Mouse (Mus musculus): ENCODE data around the gene Foxf1. TPM values are rescaled to one million over a fixed set of nuclear protein-coding genes. Genes with fewer than 3 reads are reported as not detected.

Gene Foxf1
- polyA plus RNA-seq, 1 experiment from 2014 or later, result 1.7 TPM

DNA sequence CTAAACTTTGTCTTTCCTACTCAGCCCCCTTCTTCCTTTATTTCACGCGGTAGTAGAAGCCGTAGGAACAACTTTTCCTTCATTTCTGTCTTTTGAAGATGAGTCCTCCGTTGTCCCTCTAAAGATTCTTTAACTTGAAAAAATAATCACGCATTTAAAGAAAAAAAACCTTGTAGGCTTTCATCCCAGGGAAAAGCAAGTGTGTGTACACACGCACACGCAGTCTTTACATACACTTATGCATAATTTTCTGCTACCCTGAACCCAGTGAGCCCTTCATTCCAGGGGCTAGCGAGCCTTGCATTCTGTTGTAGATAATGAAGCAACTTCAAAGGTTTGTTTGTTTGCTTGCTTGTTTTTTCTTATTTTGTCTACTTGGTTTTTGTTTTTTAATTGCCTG is 4.1 kb downstream of the Foxf1 start:
- Histone ChIP-seq H3K9ac (no peak overlapping the region), H3K27me3 (ENCODE audit: control insufficient read depth, insufficient read depth, low read length) (peaks cover 99% of the 10 kb centered on the region), H3K4me1 (replicated peaks; ENCODE audit: control insufficient read depth, insufficient read depth, low read length) (peaks cover 14% of the 10 kb centered on the region; the same call in 1 of the 2 replicates), H3K4me2 (replicated peaks) (no peak overlapping the region), H3K9me3 (ENCODE audit: control insufficient read depth, low read length) (no peaks in the 10 kb centered on the region), H3K4me3 (replicated peaks; ENCODE audit: low read length) (no peak overlapping the region), H3K36me3 (replicated peaks; ENCODE audit: control insufficient read depth, insufficient read depth) (no peaks in the 10 kb centered on the region), H3K27ac (no peak overlapping the region)
- WGBS, result 3% methylated on average over 8 of the region's 8 CpGs
- ATAC-seq (ENCODE audit: low FRiP score), result no peak
- no peak for DNase-seq (ENCODE audit: low spot score)

DNA sequence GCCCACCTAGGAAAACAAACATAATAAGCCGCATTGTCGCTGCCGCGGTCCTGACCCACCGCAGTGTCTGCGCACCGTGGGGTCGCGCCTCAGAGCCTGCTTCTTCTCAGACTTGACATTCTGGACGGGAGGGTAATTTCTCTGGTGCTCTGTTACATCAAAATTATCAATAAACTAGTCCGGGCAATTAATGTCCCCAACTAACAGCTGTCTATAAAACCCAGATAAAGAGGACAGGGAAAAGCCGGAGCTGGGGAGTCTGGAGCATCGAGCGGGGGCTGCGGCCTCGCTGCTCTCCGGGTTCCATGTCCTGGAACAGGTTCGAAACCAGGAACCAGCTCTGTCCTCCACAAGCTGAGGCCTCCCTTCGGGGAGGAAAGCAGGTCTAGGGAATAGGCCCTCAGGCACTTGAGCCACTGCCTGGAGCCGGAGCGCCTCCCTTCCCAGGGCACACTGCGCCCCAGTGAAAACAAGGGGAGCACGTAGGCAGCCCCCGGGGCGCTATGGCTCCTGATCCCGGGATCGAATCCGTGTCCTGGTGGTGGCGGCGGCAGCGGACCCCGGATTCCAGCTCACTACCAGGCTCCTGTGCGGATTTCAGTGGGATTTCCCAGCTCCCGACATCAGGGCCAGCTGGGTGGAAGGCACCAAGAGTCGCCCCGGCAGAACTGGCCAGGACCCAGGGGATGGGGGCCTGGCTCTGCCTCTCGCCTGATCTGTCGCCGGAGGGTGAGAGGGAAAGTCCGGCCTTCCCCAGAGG is 4.9 kb downstream of the Foxf1 start:
- Histone ChIP-seq H3K4me2 (replicated peaks) (no peak overlapping the region), H3K27ac (no peak overlapping the region), H3K9me3 (ENCODE audit: control insufficient read depth, low read length) (no peaks in the 10 kb centered on the region), H3K27me3 (ENCODE audit: control insufficient read depth, insufficient read depth, low read length) (peaks cover 99% of the 10 kb centered on the region), H3K4me1 (replicated peaks; ENCODE audit: control insufficient read depth, insufficient read depth, low read length) (peaks cover 7% of the 10 kb centered on the region; the same call in 1 of the 2 replicates), H3K9ac (no peak overlapping the region), H3K36me3 (replicated peaks; ENCODE audit: control insufficient read depth, insufficient read depth) (no peaks in the 10 kb centered on the region), H3K4me3 (replicated peaks; ENCODE audit: low read length) (no peak overlapping the region)
- DNase-seq (ENCODE audit: low spot score), result no peak
- WGBS, result under 1% methylated on average over 40 of the region's 40 CpGs
- ATAC-seq (ENCODE audit: low FRiP score), result no peak

DNA sequence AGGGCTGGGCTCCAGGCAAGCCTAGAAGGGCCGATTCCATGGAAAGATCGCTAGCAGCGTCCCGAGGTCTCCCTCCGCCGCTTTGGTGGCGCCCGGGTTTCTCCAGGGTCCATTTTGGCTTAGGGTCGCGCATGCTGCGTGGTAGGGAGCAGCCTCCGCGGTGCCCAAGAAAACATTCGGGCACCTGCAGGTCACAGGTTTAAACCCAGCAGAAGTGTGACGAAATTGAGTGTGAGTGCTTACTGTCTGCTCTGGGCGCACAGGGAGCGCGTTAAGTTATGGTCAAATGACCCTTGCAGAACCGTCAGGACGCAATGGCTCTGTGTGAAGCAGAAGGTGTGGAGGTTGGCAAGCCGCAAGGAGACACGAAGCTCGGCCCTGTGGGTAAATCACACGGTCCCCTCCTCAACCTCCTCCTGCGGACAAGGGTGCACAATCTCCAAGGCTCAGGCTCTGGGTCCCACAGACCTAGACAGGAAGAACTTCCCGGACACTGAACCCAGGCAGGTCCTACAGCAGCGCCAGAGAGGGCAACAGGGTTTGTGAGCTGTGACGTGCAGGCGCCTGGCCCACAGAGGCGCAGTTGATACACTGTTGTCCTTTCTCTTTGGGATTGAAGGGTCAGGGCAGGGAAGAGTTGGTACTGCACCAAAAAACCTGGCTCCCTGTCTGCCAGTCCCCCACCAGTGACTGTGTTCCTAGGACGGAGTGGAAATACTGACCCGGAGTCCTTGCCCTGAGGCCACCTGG is 5.6 kb downstream of the Foxf1 start:
- DNase-seq (ENCODE audit: low spot score) (no peak), ATAC-seq (ENCODE audit: low FRiP score) (no peak)
- Histone ChIP-seq H3K9ac (no peak overlapping the region), H3K4me2 (replicated peaks) (no peak overlapping the region), H3K36me3 (replicated peaks; ENCODE audit: control insufficient read depth, insufficient read depth) (no peaks in the 10 kb centered on the region), H3K27me3 (ENCODE audit: control insufficient read depth, insufficient read depth, low read length) (peaks cover 94% of the 10 kb centered on the region), H3K4me1 (replicated peaks; ENCODE audit: control insufficient read depth, insufficient read depth, low read length) (no peaks in the 10 kb centered on the region), H3K4me3 (replicated peaks; ENCODE audit: low read length) (no peak overlapping the region), H3K9me3 (ENCODE audit: control insufficient read depth, low read length) (no peaks in the 10 kb centered on the region), H3K27ac (no peak overlapping the region)
- 2% methylated on average over 32 of the region's 32 CpGs for WGBS

DNA sequence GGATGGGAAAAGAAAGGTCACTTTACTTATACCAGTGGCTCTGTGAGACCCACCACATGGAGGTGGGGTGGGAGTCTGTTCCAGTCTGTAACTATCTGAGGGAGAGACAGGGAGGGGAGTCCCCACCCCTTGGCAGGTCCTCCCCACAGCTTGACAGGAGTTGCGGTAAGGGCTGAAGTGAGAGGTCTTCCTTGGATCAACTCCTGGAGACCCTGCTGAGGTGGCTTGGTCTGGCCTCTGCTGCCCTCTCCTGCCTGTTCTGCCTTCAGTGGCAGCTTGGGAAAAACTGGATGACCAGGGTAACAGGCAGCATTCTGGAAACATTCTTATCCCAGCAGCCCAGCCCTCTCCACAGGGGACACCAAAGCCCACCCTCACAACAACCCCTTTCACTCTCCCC is 6.5 kb downstream of the Foxf1 start:
- Histone ChIP-seq H3K36me3 (replicated peaks; ENCODE audit: control insufficient read depth, insufficient read depth) (no peaks in the 10 kb centered on the region), H3K9ac (no peak overlapping the region), H3K9me3 (ENCODE audit: control insufficient read depth, low read length) (no peaks in the 10 kb centered on the region), H3K27me3 (ENCODE audit: control insufficient read depth, insufficient read depth, low read length) (peaks cover 84% of the 10 kb centered on the region), H3K4me1 (replicated peaks; ENCODE audit: control insufficient read depth, insufficient read depth, low read length) (no peaks in the 10 kb centered on the region), H3K4me2 (replicated peaks) (no peak overlapping the region), H3K4me3 (replicated peaks; ENCODE audit: low read length) (no peak overlapping the region), H3K27ac (no peak overlapping the region)
- no peak for ATAC-seq (ENCODE audit: low FRiP score)
- WGBS, result 0% methylated on average over 1 of the region's 1 CpGs
- no peak for DNase-seq (ENCODE audit: low spot score)

DNA sequence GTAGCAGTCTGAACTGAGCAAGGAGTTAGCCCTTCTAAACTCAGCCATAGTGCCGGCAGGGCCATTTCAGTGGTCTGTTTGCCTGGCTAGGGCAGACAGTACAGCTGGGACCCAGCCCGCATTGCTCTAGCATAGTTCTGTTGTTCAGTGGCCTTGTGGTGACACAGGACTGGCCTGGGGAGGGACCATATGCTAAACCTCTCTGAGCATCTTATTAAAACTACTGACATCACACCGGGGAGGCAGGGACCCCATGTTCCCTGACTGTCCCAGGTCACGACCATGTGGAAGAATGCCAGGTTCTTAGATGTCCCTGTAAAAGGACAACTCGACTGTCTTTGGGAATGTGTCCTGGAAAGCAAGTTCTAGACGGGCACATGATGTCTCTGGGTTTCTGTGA is 8.0 kb downstream of the Foxf1 start:
- WGBS, result 33% methylated on average over 6 of the region's 6 CpGs
- Histone ChIP-seq H3K27ac (no peak overlapping the region), H3K36me3 (replicated peaks; ENCODE audit: control insufficient read depth, insufficient read depth) (0 out of 2 replicates have a peak, but pooled peaks cover 2% of the 10 kb centered on the region), H3K4me3 (replicated peaks; ENCODE audit: low read length) (no peak overlapping the region), H3K9me3 (ENCODE audit: control insufficient read depth, low read length) (no peaks in the 10 kb centered on the region), H3K4me1 (replicated peaks; ENCODE audit: control insufficient read depth, insufficient read depth, low read length) (no peaks in the 10 kb centered on the region), H3K9ac (no peak overlapping the region), H3K27me3 (ENCODE audit: control insufficient read depth, insufficient read depth, low read length) (peaks cover 70% of the 10 kb centered on the region), H3K4me2 (replicated peaks) (no peak overlapping the region)
- ATAC-seq (ENCODE audit: low FRiP score) (peak; percentile 18; the same call in 1 of the 2 replicates), DNase-seq (ENCODE audit: low spot score) (no peak)

DNA sequence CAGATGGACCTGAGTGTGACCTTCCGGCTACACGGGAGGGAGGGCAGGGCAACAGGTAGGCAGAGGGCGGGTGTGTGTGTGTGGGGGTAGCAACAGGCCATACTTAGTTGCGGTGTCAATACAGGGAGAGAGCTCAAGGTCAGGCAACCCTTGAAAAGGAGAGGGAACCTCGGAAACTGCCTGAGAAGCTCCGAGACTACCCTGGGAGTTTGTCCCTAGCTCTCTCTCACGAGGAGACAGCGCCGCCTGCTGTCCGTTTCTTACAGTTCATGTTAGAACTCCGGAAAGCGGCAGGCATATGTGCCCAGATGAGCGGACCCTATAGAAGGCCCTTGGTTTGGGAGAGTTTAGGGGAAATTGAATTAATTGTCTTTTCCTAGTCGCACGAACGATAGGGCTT is 8.4 kb downstream of the Foxf1 start:
- Histone ChIP-seq H3K4me2 (replicated peaks) (no peak overlapping the region), H3K36me3 (replicated peaks; ENCODE audit: control insufficient read depth, insufficient read depth) (peaks cover 7% of the 10 kb centered on the region; the same call in 1 of the 2 replicates), H3K4me1 (replicated peaks; ENCODE audit: control insufficient read depth, insufficient read depth, low read length) (no peaks in the 10 kb centered on the region), H3K4me3 (replicated peaks; ENCODE audit: low read length) (no peak overlapping the region), H3K27ac (no peak overlapping the region), H3K27me3 (ENCODE audit: control insufficient read depth, insufficient read depth, low read length) (peaks cover 65% of the 10 kb centered on the region), H3K9me3 (ENCODE audit: control insufficient read depth, low read length) (no peaks in the 10 kb centered on the region), H3K9ac (no peak overlapping the region)
- ATAC-seq (ENCODE audit: low FRiP score) (peak; percentile 31), DNase-seq (ENCODE audit: low spot score) (peak; percentile 95)
- WGBS, result 6% methylated on average over 16 of the region's 16 CpGs

DNA sequence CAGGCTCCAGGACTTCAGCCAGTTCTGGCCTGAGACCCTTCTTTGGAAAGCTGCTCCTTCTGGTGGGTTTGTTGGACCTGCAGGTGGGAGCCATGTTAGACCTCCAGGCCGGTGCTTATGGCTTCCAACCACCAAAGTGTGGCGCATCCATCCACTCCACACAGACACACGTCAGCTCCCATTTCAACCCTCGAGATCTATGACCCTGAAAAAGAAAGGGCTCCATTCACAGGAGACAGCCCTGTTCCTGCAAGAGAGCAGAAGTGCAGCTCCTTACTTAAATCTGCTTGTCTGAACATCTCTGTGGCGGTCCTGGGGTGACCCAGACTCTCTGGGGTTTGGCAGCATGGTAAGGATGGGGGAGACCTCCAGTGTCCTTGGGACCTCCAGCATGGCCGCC is 9.3 kb downstream of the Foxf1 start:
- Histone ChIP-seq H3K9ac (no peak overlapping the region), H3K9me3 (ENCODE audit: control insufficient read depth, low read length) (no peaks in the 10 kb centered on the region), H3K36me3 (replicated peaks; ENCODE audit: control insufficient read depth, insufficient read depth) (peaks cover 15% of the 10 kb centered on the region), H3K27me3 (ENCODE audit: control insufficient read depth, insufficient read depth, low read length) (peaks cover 57% of the 10 kb centered on the region), H3K4me1 (replicated peaks; ENCODE audit: control insufficient read depth, insufficient read depth, low read length) (no peaks in the 10 kb centered on the region), H3K4me3 (replicated peaks; ENCODE audit: low read length) (no peak overlapping the region), H3K27ac (no peak overlapping the region), H3K4me2 (replicated peaks) (no peak overlapping the region)
- no peak for ATAC-seq (ENCODE audit: low FRiP score)
- DNase-seq (ENCODE audit: low spot score), result no peak
- 59% methylated on average over 6 of the region's 6 CpGs for WGBS

DNA sequence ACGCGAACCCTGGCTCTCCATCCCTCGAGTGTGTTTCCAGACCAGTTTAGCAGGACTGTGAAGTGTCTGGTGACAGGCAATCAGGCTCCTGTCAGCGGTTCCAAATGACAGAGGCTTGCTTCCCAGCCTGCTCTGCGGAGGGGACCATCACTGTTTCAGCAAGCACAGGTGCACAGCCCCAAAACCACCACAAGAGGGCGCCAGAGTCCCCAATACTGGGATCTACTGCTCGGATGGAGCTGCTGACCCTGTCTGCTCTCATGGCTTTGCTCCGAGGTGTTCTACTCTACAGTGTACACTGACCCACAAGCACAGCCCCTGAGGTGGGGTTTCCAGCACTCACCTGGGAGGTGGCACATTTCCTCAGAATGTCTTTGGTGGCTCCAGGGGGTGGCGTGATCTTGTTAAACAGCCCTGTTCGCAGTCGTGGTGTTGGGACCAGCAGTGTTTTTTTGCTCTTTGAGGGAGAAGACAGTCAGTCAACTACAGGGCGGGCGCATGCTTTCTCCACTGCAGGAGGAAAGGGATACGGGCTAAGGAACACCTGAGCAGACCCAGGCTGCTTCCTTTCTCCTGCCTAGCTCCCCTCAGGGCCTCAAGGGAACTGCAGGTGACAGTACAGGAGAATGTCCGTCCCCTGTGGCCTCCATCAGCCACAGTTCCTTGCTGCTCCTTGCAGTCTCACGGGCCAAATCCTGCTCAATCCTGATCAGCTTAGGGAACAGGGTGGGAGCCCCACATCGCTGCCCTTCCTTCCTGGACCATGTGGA is 20.0 kb downstream of the Foxf1 start:
- no peak for ATAC-seq (ENCODE audit: low FRiP score)
- H3K36me3 ChIP-seq (replicated peaks; ENCODE audit: control insufficient read depth, insufficient read depth), result peaks cover 61% of the 10 kb centered on the region
- H3K4me3 ChIP-seq (replicated peaks; ENCODE audit: low read length), result no peak overlapping the region
- no peaks in the 10 kb centered on the region for H3K27me3 ChIP-seq (ENCODE audit: control insufficient read depth, insufficient read depth, low read length)
- DNase-seq (ENCODE audit: low spot score), result peak; percentile 91
- no peak overlapping the region for H3K4me2 ChIP-seq (replicated peaks)
- H3K9ac ChIP-seq, result no peak overlapping the region
- WGBS, result 53% methylated on average over 17 of the region's 17 CpGs
- peaks cover 11% of the 10 kb centered on the region for H3K4me1 ChIP-seq (replicated peaks; ENCODE audit: control insufficient read depth, insufficient read depth, low read length)
- no peaks in the 10 kb centered on the region for H3K9me3 ChIP-seq (ENCODE audit: control insufficient read depth, low read length)
- no peak overlapping the region for H3K27ac ChIP-seq

All from hindbrain, embryonic 14.5 days (tissue).